Mouse (Mus musculus): ENCODE results near the gene Nek10. TPM values are rescaled to one million over a fixed set of nuclear protein-coding genes. Genes with fewer than 3 reads are reported as not detected.

Nek10 gene
- polyA plus RNA-seq, 1 experiment from 2014 or later = not detected

DNA sequence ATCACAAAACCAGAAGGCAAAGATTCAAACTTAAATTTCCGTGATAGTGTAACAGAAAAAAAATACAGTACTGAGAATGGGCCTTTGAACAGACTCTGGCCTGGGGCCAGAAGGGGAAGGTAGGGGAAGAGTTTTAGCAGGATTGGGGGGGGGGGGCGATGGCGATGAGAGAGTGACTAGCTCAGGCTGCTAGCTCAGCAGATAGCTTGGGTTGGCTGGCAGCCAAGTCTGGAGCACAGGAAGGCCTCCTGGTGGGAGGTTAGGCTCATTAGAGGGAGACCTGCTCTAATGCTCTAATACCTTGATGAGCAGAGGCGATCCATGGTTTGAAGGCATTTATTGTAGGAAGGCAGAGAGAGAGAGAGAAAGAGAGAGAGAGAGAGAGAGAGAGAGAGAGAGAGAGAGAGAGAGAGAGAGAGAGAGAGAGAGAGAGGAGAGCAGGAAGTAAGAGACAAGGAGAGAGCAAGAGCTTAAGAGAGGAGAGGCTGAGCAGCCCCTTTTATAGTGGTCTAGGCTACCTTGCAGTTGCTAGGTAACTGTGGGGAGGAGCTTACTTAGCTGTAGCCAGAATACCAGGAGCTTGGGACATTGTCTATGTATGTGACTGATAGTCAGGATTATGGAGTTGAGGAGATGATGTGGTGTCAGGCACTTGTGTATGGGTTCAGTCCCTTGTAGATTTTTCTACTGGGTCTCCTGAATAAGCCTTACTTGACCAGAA is 90.9 kb downstream of the Nek10 start:
- Histone ChIP-seq H3K27me3 (no peaks in the 10 kb centered on the region), H3K4me1 (replicated peaks) (no peaks in the 10 kb centered on the region; the same call in 1 of the 2 replicates), H3K4me2 (no peak overlapping the region), H3K9ac (no peak overlapping the region), H3K27ac (no peak overlapping the region), H3K4me3 (no peak overlapping the region), H3K36me3 (no peaks in the 10 kb centered on the region), H3K9me3 (no peaks in the 10 kb centered on the region)
- 31% methylated on average over 4 of the region's 4 CpGs for WGBS
- peak; percentile 75 for ATAC-seq (ENCODE audit: low FRiP score)

GRCm38 (mm10) chr14:14894776-14895175 is 91.6 kb downstream of the Nek10 start:
- H3K4me3 ChIP-seq = no peak overlapping the region
- no peak for ATAC-seq (ENCODE audit: low FRiP score)
- no peaks in the 10 kb centered on the region for H3K27me3 ChIP-seq
- H3K27ac ChIP-seq = no peak overlapping the region
- no peaks in the 10 kb centered on the region for H3K9me3 ChIP-seq
- no peaks in the 10 kb centered on the region for H3K36me3 ChIP-seq
- no peak overlapping the region for H3K9ac ChIP-seq
- no peak overlapping the region for H3K4me2 ChIP-seq
- no peaks in the 10 kb centered on the region; the same call in 1 of the 2 replicates for H3K4me1 ChIP-seq (replicated peaks)

- Histone ChIP-seq H3K36me3 (no peaks in the 10 kb centered on the region), H3K9ac (no peak overlapping the region), H3K27me3 (no peaks in the 10 kb centered on the region), H3K4me3 (no peak overlapping the region), H3K27ac (no peak overlapping the region), H3K4me1 (replicated peaks) (no peaks in the 10 kb centered on the region; the same call in 1 of the 2 replicates), H3K9me3 (no peaks in the 10 kb centered on the region), H3K4me2 (no peak overlapping the region)
- ATAC-seq (ENCODE audit: low FRiP score) = no peak
- 99% methylated on average over 2 of the region's 2 CpGs for WGBS
Observed at GRCm38 (mm10) chr14:14895363-14895762, 92.1 kb downstream of the Nek10 start.

DNA sequence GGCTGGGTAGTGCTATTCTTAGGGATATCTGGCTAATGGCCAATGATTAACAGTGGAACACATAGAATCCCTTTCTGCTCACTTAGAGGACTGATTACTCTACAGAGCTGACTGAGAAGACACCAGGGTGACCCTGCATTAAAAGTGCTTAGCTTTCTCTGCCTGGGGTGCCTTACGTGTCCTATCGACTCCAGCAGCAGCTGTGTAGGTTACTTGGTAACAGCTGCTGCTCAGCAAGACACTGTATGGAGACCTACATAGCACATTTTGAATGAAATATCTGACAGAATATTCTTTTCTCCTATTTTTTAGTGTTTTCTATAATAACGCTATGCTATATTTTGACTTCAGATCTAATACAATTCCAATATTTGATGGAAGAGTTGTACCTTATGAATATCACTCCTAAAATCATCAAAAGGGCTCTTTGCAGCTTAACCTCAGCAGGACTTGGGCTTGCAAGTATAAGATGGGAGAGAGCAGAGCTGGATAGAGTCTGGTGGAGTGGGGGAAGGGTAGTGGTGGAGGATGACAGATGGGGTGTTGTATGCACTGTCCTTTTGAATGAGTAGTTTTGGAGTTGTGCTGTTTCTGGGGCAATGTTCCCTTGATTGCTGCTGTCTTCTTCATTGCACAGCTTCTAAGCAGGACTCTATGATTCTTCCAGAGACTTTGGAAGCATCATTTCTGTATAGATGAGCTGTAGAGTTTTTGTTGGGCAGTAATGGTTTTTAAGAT is 93.4 kb downstream of the Nek10 start:
- WGBS = 75% methylated on average over 3 of the region's 3 CpGs
- no peaks in the 10 kb centered on the region; the same call in 1 of the 2 replicates for H3K4me1 ChIP-seq (replicated peaks)
- H3K36me3 ChIP-seq = no peaks in the 10 kb centered on the region
- H3K27ac ChIP-seq = no peak overlapping the region
- no peak overlapping the region for H3K4me3 ChIP-seq
- no peaks in the 10 kb centered on the region for H3K9me3 ChIP-seq
- no peaks in the 10 kb centered on the region for H3K27me3 ChIP-seq
- H3K4me2 ChIP-seq = no peak overlapping the region
- no peak for ATAC-seq (ENCODE audit: low FRiP score)
- no peak overlapping the region for H3K9ac ChIP-seq

DNA sequence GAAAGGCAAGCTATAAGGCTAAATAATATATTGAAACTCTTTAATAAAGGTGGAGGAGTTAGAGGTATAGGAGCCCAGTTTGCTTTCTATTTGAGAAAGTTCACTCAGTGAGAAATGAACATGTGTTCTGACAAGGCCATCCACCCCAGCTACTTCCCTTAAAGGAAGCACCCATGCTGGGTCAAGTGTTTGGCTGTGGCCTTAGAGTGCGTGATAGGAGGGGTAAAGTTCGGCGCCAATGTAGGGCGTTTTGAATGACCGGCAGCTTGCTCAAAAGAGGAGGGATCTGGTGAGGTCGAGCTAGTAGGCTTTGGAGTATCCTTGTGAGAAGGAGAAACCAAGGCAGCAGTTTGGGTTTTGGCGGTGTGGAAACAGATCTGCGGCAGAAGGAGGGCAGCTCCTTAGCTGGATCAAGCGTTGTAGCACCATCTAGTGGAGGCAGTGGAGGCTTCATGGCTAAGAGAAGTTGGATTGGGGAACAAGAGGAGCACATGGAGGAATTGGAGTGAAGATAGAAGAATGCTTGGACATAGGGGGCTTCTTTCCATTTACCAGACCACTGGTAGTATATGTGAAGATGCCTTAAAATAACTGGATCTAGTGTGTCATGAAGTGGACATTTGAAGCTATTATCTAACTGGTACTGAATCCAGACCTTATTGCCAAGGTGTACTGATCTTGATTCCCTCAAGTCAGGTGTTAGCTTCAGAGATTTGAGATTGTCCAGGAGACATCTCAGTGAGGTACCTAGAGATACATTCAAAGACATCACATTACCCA is 101.7 kb downstream of the Nek10 start:
- 19% methylated on average over 9 of the region's 9 CpGs for WGBS
- no peak overlapping the region for H3K4me3 ChIP-seq

GRCm38 (mm10) chr14:14905530-14905852 is 102.3 kb downstream of the Nek10 start:
- 82% methylated on average over 5 of the region's 5 CpGs for WGBS
- Histone ChIP-seq H3K27ac (no peak overlapping the region), H3K4me1 (replicated peaks) (no peaks in the 10 kb centered on the region), H3K9me3 (no peaks in the 10 kb centered on the region), H3K9ac (no peak overlapping the region), H3K4me2 (no peak overlapping the region), H3K27me3 (no peaks in the 10 kb centered on the region), H3K36me3 (no peaks in the 10 kb centered on the region), H3K4me3 (no peak overlapping the region)
- 0 out of 2 replicates have a peak, but pooled peaks have one; percentile 21 for ATAC-seq (ENCODE audit: low FRiP score)

More for the DNA sequence above, 101.7 kb downstream of the Nek10 start:
- ATAC-seq (ENCODE audit: low FRiP score) = peak; percentile 78; the same call in 1 of the 2 replicates
- Histone ChIP-seq H3K27ac (no peak overlapping the region), H3K9ac (peak overlapping the region; percentile 9; the same call in 1 of the 2 replicates), H3K27me3 (no peaks in the 10 kb centered on the region), H3K9me3 (no peaks in the 10 kb centered on the region), H3K36me3 (no peaks in the 10 kb centered on the region), H3K4me1 (replicated peaks) (no peaks in the 10 kb centered on the region), H3K4me2 (peak overlapping the region; percentile 45)

DNA sequence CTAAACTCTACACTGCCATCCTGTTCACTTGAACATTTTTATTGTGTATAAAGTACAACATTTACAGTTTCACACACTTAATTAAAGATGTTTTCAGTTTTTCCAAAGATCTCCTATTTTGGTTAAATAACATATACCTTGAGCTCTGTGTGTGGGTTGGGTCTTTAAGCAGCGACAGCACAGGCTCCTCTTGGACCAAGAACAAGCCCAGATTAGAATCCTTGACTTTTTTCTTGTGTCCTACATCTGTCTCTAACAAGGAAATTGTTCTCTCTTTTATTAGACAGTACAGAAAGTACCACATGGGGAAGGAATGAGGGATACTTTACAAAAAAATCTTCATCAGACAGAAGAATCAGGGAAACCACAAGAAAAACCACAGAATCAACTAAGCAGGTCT is 122.4 kb downstream of the Nek10 start:
- Histone ChIP-seq H3K4me2 (no peak overlapping the region), H3K9me3 (no peaks in the 10 kb centered on the region), H3K27ac (no peak overlapping the region), H3K36me3 (no peaks in the 10 kb centered on the region), H3K4me1 (replicated peaks) (no peaks in the 10 kb centered on the region), H3K27me3 (no peaks in the 10 kb centered on the region), H3K4me3 (no peak overlapping the region), H3K9ac (no peak overlapping the region)
- 89% methylated on average over 1 of the region's 1 CpGs for WGBS
- ATAC-seq (ENCODE audit: low FRiP score) = no peak

DNA sequence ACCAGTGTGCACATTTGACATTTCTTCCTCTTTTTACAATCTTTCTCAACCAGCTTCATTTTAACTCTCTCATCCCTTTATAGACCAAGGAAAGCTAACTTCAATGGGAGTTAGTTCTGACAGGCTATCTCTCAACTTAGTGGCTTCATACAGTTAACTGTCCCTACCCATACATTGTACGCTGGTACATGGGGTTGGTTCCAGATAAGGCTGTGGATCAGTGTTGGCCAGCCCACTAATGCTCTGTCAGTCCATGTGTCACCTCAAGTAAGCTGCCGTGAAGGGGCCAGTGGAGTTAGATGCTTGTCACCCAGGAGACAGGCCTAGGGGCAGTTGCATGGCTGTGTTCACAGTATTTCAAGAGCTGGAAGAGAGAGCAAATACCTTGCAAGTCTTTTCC is 124.3 kb downstream of the Nek10 start:
- no peak for ATAC-seq (ENCODE audit: low FRiP score)
- no peaks in the 10 kb centered on the region for H3K36me3 ChIP-seq
- H3K4me3 ChIP-seq = no peak overlapping the region
- H3K4me1 ChIP-seq (replicated peaks) = no peaks in the 10 kb centered on the region
- H3K27ac ChIP-seq = no peak overlapping the region
- no peak overlapping the region for H3K9ac ChIP-seq
- H3K27me3 ChIP-seq = no peaks in the 10 kb centered on the region
- no peaks in the 10 kb centered on the region for H3K9me3 ChIP-seq
- H3K4me2 ChIP-seq = no peak overlapping the region
- WGBS = 89% methylated on average over 2 of the region's 2 CpGs

DNA sequence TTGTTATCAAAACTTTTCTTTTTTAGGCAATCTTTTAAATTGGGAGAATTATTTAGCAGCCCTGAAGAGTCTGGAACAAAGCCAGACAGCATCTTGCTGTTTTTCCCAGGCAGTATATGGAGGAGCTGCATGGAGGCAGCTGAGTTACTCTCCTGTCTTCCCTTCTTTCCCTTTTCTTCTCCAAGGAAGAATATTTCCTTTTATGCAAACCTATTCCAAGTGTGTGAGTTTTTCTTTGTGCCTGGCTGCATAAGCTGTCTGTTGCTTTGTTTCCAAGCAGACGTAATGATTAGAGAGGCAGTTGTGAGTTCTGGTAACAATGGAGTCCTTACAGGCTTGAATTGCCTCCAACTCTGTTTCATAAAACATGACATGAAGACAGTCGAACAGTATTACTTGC is 131.8 kb downstream of the Nek10 start:
- 54% methylated on average over 2 of the region's 2 CpGs for WGBS
- Histone ChIP-seq H3K4me2 (no peak overlapping the region), H3K27ac (no peak overlapping the region), H3K27me3 (no peaks in the 10 kb centered on the region), H3K4me1 (replicated peaks) (no peaks in the 10 kb centered on the region), H3K4me3 (no peak overlapping the region), H3K36me3 (no peaks in the 10 kb centered on the region), H3K9me3 (no peaks in the 10 kb centered on the region), H3K9ac (no peak overlapping the region)
- no peak for ATAC-seq (ENCODE audit: low FRiP score)

GRCm38 (mm10) chr14:14945930-14946329 is 142.7 kb downstream of the Nek10 start:
- Histone ChIP-seq H3K27me3 (no peaks in the 10 kb centered on the region), H3K36me3 (no peaks in the 10 kb centered on the region), H3K4me1 (replicated peaks) (no peaks in the 10 kb centered on the region), H3K9me3 (no peaks in the 10 kb centered on the region), H3K27ac (no peak overlapping the region), H3K4me3 (no peak overlapping the region), H3K4me2 (no peak overlapping the region), H3K9ac (no peak overlapping the region)
- no peak for ATAC-seq (ENCODE audit: low FRiP score)

DNA sequence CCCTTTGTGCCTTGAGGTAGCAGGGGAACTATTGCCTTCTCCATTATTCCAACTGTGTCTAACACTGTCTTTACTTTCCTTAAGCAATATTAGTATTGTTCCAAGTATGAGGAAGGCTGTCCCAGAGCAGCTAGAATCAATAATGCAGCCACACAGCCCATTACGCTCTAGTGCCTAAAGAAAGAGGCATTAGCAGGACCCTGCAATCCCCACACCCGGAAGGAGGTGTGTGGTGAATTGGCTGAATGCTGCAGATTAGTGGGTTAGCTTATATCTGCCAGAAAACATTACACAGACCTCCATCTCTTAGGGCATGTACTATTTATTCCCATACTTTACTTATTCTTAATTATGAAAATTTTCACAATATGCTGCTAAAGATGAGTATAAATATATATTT is 145.8 kb downstream of the Nek10 start:
- H3K9ac ChIP-seq = no peak overlapping the region
- no peaks in the 10 kb centered on the region for H3K9me3 ChIP-seq
- H3K4me2 ChIP-seq = no peak overlapping the region
- WGBS = 55% methylated on average over 2 of the region's 2 CpGs
- H3K4me1 ChIP-seq (replicated peaks) = no peaks in the 10 kb centered on the region
- no peaks in the 10 kb centered on the region for H3K36me3 ChIP-seq
- peak; percentile 36; the same call in 1 of the 2 replicates for ATAC-seq (ENCODE audit: low FRiP score)
- H3K27me3 ChIP-seq = no peaks in the 10 kb centered on the region
- no peak overlapping the region for H3K27ac ChIP-seq
- no peak overlapping the region for H3K4me3 ChIP-seq

GRCm38 (mm10) chr14:14951808-14952207 is 148.6 kb downstream of the Nek10 start:
- H3K36me3 ChIP-seq = no peaks in the 10 kb centered on the region
- H3K4me2 ChIP-seq = no peak overlapping the region
- no peak overlapping the region for H3K27ac ChIP-seq
- no peaks in the 10 kb centered on the region for H3K9me3 ChIP-seq
- 71% methylated on average over 1 of the region's 1 CpGs for WGBS
- H3K4me3 ChIP-seq = no peak overlapping the region
- ATAC-seq (ENCODE audit: low FRiP score) = no peak
- H3K4me1 ChIP-seq (replicated peaks) = no peaks in the 10 kb centered on the region
- no peaks in the 10 kb centered on the region for H3K27me3 ChIP-seq
- no peak overlapping the region for H3K9ac ChIP-seq
